Mouse (Mus musculus) thymus, adult 2 months (tissue): Measurements from ENCODE around the gene Arx.

Experiments
- CTCF ChIP-seq: fragments of 200-500 bp; IDR thresholded peaks from 2 replicates; pipeline ENCODE4 v1.5.1; 2012; ENCODE audit warnings: mild to moderate bottlenecking, control low read depth, low read length, moderate library complexity, borderline replicate concordance; ENCODE audit not compliant: control insufficient read depth, poor library complexity, insufficient read depth; ENCODE audit errors: extremely low read depth
- POLR2A ChIP-seq: fragments of 200-500 bp; IDR thresholded peaks from 2 replicates; pipeline ENCODE4 v1.6.1; 2012; ENCODE audit warnings: mild to moderate bottlenecking, low read length, control low read depth, moderate library complexity; ENCODE audit not compliant: control insufficient read depth, poor library complexity, insufficient read depth; ENCODE audit errors: extremely low read depth

DNA sequence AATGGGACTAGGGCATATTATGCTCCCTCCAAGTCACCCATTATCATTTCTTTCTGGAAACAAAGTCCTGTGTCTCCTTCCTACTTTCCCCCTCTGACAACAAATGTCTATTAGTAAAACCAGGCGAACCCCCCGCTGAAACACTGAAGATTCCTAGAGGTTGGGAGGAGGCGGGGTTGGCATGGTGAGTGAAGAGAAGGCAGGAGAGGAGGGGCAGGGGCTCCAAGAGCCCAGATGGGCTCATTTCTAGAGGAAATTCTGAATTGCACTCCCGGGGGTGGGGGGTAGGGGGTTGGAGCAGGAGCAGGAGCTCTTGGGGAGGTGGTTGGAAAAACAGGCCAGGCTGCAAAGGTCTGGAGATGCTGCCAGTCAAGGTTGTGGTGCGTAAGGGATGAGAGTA, 9.6 kb downstream of the Arx start:
- TF ChIP-seq CTCF (no peak), POLR2A (no peak)
